Mouse (Mus musculus): ENCODE data around the gene Inpp5k. TPM values are rescaled to one million over a fixed set of nuclear protein-coding genes. Genes with fewer than 3 reads are reported as not detected.

Gene Inpp5k
- total and polyA plus RNA-seq, 2 experiments from 2014 or later, result 43.7 to 50.0 TPM

DNA sequence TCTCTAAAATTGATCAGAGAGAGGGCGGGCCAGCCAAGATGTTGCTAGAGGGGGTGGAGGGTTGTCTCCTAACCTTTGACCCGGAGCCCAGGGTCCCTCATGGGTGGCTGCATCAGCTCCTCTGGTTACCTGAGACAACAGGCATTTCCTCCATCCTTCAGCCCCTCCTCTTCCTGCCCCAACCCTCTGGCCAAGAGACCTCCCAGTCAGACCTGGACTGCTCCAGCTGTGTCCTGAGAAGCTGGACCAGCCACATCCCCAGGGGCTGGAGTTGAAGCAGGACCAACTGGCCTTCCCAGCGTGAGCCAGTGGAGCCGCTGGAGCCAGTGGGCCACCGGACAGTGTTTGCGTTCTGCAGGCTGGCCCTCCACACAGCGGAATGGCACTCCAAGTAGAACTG is 19.5 kb downstream of the Inpp5k start, which contains the start of gene Myo1c:
Gene Myo1c (plus strand): TSS at position 194 of the 400 bp plus-strand sequence.
- Histone ChIP-seq H3K36me3 (ENCODE audit: insufficient read depth, low read length) (no peaks in the 10 kb centered on the region; the same call in 1 of the 2 replicates), H3K4me2 (ENCODE audit: low read depth, low read length, poor library complexity, severe bottlenecking) (peak within 1 kb of the TSS; percentile 67), H3K27ac (ENCODE audit: low read depth, low read length) (peak within 1 kb of the TSS; percentile 51; the same call in 1 of the 2 replicates), H3K9me3 (ENCODE audit: low read length) (no peaks in the 10 kb centered on the region), H3K4me1 (ENCODE audit: insufficient read depth, low read length) (peaks cover 16% of the 10 kb centered on the region), H3K9ac (replicated peaks; ENCODE audit: low read length, poor library complexity, severe bottlenecking) (peak within 1 kb of the TSS; percentile 62), H3K27me3 (ENCODE audit: insufficient read depth, low read length) (peaks cover 22% of the 10 kb centered on the region), H3K4me3 (ENCODE audit: low read depth, low read length) (peak within 1 kb of the TSS; percentile 47)
- no peak for TF ChIP-seq CTCF (IDR thresholded peaks at IDR 0.05)
- ATAC-seq (ENCODE audit: low FRiP score) (no peak), DNase-seq (ENCODE audit: low spot score) (no peak)
- 76% methylated on average over 7 of the region's 7 CpGs for WGBS

DNA sequence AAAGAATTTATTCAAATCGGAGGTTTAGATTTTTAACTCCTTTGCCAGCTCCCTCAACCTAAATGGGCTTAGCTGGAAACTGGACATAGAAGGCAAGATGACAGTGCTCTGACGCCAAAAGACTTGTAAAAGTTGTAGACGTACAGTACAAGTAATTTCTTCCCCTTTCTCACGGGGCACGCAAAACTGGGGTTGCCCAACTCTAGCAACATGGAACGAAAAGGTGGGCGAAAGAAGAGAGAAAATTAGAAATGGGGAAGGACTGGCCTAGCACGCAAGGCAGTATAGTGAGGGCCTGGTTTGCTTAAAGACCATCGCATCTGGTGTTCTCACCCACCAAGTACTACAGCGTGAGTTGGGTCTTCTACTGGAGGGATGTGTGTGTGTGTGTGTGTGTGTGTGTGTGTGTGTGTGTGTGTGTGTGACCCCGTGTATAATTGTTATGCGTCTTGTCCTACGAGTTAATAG is 20.2 kb downstream of the Inpp5k start:
- Histone ChIP-seq H3K27ac (ENCODE audit: low read depth, low read length) (peak overlapping the region; percentile 51; the same call in 1 of the 2 replicates), H3K27me3 (ENCODE audit: insufficient read depth, low read length) (peaks cover 23% of the 10 kb centered on the region), H3K4me3 (ENCODE audit: low read depth, low read length) (peak overlapping the region; percentile 47), H3K9ac (replicated peaks; ENCODE audit: low read length, poor library complexity, severe bottlenecking) (peak overlapping the region; percentile 62; the same call in 1 of the 2 replicates), H3K9me3 (ENCODE audit: low read length) (no peaks in the 10 kb centered on the region), H3K4me2 (ENCODE audit: low read depth, low read length, poor library complexity, severe bottlenecking) (peak overlapping the region; percentile 67), H3K4me1 (ENCODE audit: insufficient read depth, low read length) (peaks cover 16% of the 10 kb centered on the region), H3K36me3 (ENCODE audit: insufficient read depth, low read length) (no peaks in the 10 kb centered on the region)
- no peak; the same call in 1 of the 2 replicates for ATAC-seq (ENCODE audit: low FRiP score)
- no peak for DNase-seq (ENCODE audit: low spot score)
- TF ChIP-seq CTCF (IDR thresholded peaks at IDR 0.05), result no peak
- WGBS, result 48% methylated on average over 13 of the region's 13 CpGs

DNA sequence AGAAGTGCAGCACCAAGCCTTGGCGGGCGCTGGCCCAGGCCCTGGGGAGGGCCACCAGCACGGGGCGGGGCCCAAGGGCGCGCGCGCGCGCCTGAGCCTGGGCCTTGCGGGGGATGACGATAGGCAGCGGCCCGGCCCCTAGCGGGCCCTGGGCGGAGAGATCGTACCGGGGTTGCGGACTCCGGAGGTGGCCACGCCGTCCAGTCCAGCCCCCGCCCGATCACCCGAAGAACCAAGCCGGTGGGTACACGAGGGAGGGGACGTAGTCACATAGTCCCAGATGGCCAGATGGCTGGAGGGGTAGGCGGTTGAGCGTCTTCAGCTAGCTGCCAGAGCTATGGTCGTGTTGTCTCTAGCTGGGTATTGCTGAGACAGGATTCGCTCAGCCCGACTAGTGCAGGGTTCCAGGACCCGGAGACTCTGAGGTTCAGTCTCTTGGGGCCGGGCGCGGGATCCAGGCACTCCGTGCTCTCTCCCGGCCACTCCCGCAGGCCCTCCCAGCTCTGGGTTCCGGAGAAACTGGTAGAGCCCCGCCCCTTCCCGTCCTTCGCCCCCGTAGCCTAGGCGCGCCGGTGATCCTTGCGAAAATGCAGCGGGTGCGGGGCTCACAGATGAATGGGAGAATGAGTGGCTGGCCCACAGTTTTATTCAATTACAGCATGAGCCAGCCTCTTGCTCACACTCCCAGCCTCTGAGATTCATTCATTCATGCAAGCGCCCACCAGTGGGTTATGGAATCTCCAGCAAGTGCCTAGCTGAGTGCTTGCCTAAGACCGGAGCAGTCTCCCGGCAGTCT is 20.8 kb downstream of the Inpp5k start:
- Histone ChIP-seq H3K27ac (ENCODE audit: low read depth, low read length) (peak overlapping the region; percentile 51), H3K9me3 (ENCODE audit: low read length) (no peaks in the 10 kb centered on the region), H3K4me1 (ENCODE audit: insufficient read depth, low read length) (peaks cover 19% of the 10 kb centered on the region), H3K4me3 (ENCODE audit: low read depth, low read length) (peak overlapping the region; percentile 47), H3K27me3 (ENCODE audit: insufficient read depth, low read length) (peaks cover 23% of the 10 kb centered on the region), H3K9ac (replicated peaks; ENCODE audit: low read length, poor library complexity, severe bottlenecking) (peak overlapping the region; percentile 62), H3K36me3 (ENCODE audit: insufficient read depth, low read length) (no peaks in the 10 kb centered on the region), H3K4me2 (ENCODE audit: low read depth, low read length, poor library complexity, severe bottlenecking) (peak overlapping the region; percentile 67)
- DNase-seq (ENCODE audit: low spot score) (peak; percentile 57), ATAC-seq (ENCODE audit: low FRiP score) (peak; percentile 48)
- TF ChIP-seq CTCF (IDR thresholded peaks at IDR 0.05), result no peak
- under 1% methylated on average over 53 of the region's 54 CpGs for WGBS

DNA sequence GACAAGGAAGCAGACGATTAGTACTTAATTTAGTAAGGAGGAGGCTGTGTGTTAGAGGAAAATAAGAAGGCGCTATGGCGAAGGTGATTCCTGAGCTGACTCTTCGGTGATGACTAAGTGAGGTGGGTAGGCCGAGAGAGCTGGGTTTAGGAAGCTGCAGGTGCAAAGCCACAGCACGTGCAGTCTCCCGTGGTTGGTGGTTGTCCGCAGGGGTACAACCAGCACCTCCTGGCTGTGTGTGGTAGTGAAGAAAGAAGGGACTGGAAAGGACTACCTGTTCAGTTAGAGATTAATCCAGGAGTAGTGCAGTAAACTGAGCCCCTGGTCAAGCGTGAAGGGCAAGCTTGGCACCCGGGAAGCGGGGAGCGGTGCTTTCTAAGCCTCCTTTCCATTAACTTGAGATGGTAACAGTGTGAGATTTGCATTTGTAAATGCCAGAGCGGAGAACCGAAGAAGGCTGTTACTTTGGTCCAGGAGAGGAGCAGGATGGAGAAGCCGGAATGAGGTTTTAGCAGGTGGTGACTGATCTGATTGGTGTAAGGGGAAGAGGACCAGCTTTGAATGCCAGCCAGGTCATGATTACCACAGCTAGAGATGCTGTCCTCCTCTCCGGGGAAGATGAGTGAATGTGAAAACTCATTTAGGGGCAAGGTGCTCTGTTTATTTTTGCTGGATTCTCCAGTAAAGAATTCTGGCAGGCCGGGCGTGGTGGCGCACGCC is 21.6 kb downstream of the Inpp5k start:
- no peak for ATAC-seq (ENCODE audit: low FRiP score)
- DNase-seq (ENCODE audit: low spot score), result no peak
- Histone ChIP-seq H3K27me3 (ENCODE audit: insufficient read depth, low read length) (peaks cover 29% of the 10 kb centered on the region), H3K36me3 (ENCODE audit: insufficient read depth, low read length) (no peaks in the 10 kb centered on the region), H3K27ac (ENCODE audit: low read depth, low read length) (0 out of 2 replicates have a peak overlapping the region, but pooled peaks have one; percentile 51), H3K4me3 (ENCODE audit: low read depth, low read length) (peak overlapping the region; percentile 47), H3K4me1 (ENCODE audit: insufficient read depth, low read length) (peaks cover 19% of the 10 kb centered on the region), H3K4me2 (ENCODE audit: low read depth, low read length, poor library complexity, severe bottlenecking) (peak overlapping the region; percentile 67), H3K9ac (replicated peaks; ENCODE audit: low read length, poor library complexity, severe bottlenecking) (peak overlapping the region; percentile 62), H3K9me3 (ENCODE audit: low read length) (no peaks in the 10 kb centered on the region)
- peak; percentile 17; the same call in 1 of the 2 replicates for TF ChIP-seq CTCF (IDR thresholded peaks at IDR 0.05)
- WGBS, result 26% methylated on average over 20 of the region's 20 CpGs

DNA sequence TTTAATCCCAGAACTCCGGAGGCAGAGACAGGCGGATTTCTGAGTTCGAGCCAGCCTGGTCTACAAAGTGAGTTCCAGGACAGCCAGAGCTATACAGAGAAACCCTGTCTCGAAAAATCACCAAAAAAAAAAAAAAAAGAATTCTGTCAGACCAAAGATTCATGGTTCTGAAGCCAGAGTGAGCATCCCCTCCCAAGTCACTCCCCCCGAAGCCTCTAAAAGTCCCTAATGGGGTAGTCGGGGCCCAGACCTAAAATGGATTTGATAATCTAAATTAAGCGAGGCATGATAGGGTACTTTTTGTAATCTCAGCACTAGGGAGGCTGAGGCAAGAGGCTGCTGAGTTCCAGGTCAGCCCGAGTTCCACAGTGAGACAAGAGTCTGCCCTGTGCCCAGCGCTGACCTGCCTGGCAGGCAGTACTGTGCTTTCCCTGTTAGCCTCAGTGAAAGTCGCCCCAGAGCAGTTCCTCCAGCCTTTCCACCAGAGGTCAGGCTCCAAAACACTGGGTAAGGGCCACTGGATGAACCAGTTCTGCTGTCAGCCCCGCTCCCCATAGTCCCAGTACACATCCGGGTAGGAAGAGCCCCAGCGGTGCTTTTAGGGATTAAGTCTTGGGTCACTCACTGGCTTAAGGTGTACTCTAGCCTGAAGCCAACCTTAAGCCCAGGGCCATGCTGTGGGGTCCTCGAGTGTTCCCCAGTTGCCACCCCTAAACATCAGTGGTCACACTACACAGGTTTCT is 22.3 kb downstream of the Inpp5k start:
- Histone ChIP-seq H3K27me3 (ENCODE audit: insufficient read depth, low read length) (peaks cover 29% of the 10 kb centered on the region), H3K9me3 (ENCODE audit: low read length) (no peaks in the 10 kb centered on the region), H3K4me3 (ENCODE audit: low read depth, low read length) (no peak overlapping the region), H3K4me2 (ENCODE audit: low read depth, low read length, poor library complexity, severe bottlenecking) (peak overlapping the region; percentile 94), H3K9ac (replicated peaks; ENCODE audit: low read length, poor library complexity, severe bottlenecking) (no peak overlapping the region), H3K4me1 (ENCODE audit: insufficient read depth, low read length) (peaks cover 19% of the 10 kb centered on the region), H3K27ac (ENCODE audit: low read depth, low read length) (no peak overlapping the region), H3K36me3 (ENCODE audit: insufficient read depth, low read length) (0 out of 2 replicates have a peak, but pooled peaks cover 3% of the 10 kb centered on the region)
- peak; percentile 23; the same call in 1 of the 2 replicates for TF ChIP-seq CTCF (IDR thresholded peaks at IDR 0.05)
- 36% methylated on average over 14 of the region's 14 CpGs for WGBS
- ATAC-seq (ENCODE audit: low FRiP score) (no peak), DNase-seq (ENCODE audit: low spot score) (no peak)
